Mouse (Mus musculus): Measurements from ENCODE around the gene Lman2. TPM values are rescaled to one million over a fixed set of nuclear protein-coding genes. Genes with fewer than 3 reads are reported as not detected.

Gene Lman2
- polyA plus RNA-seq, 1 experiment from 2014 or later: 89.3 TPM

DNA sequence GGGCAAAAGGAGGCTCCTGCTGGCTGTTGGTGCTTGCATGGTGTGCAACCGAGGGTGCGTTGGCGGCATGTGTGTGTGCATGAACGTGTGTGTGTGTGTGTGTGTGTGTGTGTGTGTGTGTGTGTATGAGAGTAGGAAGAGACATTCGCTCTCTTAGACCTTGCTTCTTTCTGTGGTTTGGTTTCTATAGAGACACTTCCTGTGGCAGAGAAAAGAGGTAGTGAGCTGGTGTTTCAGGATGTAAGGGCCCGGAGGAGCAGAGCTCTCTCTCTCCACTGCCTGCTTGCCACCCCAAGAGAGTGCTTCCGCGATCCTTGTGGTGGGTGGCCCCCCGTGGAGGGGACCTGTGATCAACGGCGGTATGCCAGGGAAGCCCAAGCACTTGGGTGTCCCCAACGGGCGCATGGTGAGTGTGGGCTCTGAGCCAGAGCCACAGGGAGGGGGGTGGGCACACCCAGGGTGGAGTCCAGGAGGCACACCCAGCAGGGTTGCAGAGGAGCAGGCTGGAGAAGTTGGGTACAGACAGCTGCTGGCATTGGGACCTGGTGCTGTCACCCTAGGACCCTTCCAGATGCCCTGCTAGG lies 7.0 kb upstream of the Lman2 start, which contains the start of gene Rgs14:
Gene Rgs14 (plus strand): TSS at position 202 of the 584 bp plus-strand sequence.
- Histone ChIP-seq H3K4me2 (peak within 1 kb of the TSS; percentile 43), H3K4me3 (peak within 1 kb of the TSS; percentile 22; the same call in 1 of the 2 replicates), H3K27ac (0 out of 2 replicates have a peak within 1 kb of the TSS, but pooled peaks have one; percentile 28), H3K27me3 (peaks cover 16% of the 10 kb centered on the region), H3K4me1 (peaks cover 4% of the 10 kb centered on the region; the same call in 1 of the 2 replicates), H3K9ac (peak within 1 kb of the TSS; percentile 52; the same call in 1 of the 2 replicates), H3K9me3 (no peaks in the 10 kb centered on the region), H3K36me3 (no peaks in the 10 kb centered on the region)
- ATAC-seq (ENCODE audit: insufficient number of reproducible peaks, insufficient read depth, low FRiP score, low TSS enrichment, low read depth): no peak
- WGBS: 51% methylated on average over 13 of the region's 13 CpGs

DNA sequence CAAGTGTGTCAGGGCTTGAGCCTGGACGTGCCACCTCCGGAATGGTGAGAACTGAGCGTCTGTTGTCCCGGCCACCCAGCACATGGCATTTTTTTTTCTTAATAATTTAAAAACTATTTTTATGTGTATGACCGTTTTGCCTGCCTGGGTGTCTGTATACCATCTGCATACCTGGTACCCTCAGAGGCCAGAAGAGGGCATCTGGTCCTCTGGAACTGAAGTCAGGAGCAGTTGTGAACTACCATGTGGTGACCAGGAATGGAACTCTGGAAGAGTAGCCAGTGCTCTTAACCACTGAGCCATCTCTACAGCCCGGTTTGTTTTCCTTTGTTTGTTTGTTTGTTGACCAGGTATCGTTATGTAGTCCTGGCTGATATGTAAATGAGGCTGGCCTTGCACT lies 5.8 kb upstream of the Lman2 start:
- WGBS: 77% methylated on average over 7 of the region's 7 CpGs
- no peak for ATAC-seq (ENCODE audit: insufficient number of reproducible peaks, insufficient read depth, low FRiP score, low TSS enrichment, low read depth)
- Histone ChIP-seq H3K27ac (no peak overlapping the region), H3K4me2 (no peak overlapping the region), H3K9me3 (no peaks in the 10 kb centered on the region), H3K27me3 (peaks cover 11% of the 10 kb centered on the region), H3K36me3 (no peaks in the 10 kb centered on the region), H3K4me1 (peaks cover 4% of the 10 kb centered on the region; the same call in 1 of the 2 replicates), H3K9ac (no peak overlapping the region), H3K4me3 (no peak overlapping the region)

DNA sequence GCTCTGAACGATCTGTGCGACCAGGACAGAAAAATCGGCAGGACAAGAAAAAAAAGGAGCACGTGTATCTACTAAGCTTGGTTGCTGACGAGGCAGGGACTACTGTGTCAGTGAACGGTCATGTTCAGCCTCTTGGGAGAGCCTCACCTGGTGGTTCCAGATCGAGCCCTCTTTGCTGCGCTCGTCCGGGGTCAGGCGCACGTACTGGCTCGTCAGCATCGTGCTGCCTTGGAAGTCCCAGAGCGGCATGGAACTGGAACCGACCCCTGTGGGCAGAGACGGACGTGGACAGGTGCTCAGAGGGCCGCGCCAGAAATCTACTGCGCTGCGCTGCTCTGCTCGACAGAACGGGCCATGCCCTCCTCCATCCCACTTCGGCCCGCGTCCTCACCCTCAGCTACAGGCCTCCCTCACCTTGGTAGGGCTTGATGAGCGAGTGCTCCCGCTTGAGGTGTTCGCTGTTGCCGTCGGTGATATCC lies 570 bp downstream of the Lman2 start:
- peaks cover 39% of the 10 kb centered on the region for H3K36me3 ChIP-seq
- peak overlapping the region; percentile 93 for H3K9ac ChIP-seq
- H3K9me3 ChIP-seq: no peaks in the 10 kb centered on the region
- H3K27ac ChIP-seq: peak overlapping the region; percentile 89
- peaks cover 19% of the 10 kb centered on the region for H3K4me1 ChIP-seq
- WGBS: under 1% methylated on average over 32 of the region's 32 CpGs
- peak overlapping the region; percentile 88 for H3K4me2 ChIP-seq
- 0 out of 2 replicates have a peak, but pooled peaks have one; percentile 10 for ATAC-seq (ENCODE audit: insufficient number of reproducible peaks, insufficient read depth, low FRiP score, low TSS enrichment, low read depth)
- peak overlapping the region; percentile 93 for H3K4me3 ChIP-seq
- no peaks in the 10 kb centered on the region for H3K27me3 ChIP-seq

DNA sequence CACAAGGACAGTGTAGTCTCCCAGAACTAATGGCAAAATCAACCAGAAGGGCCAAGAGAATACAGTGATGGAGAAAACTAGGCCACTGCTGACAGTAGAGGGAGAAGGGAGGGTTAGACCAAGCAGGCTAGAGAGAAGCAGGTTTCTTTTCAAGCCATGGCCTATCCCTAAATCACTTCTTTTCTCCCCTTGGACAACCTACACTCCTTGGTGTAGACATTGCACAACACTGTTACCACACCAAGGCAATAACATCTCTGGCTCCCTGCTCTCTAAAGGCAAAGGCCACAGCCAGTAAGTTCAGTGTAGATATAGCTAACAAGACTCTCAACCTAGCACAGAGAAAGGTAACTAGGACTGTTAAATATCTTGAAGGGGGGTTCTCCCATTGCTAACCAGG lies 1.4 kb downstream of the Lman2 start:
- H3K9ac ChIP-seq: peak overlapping the region; percentile 93
- peaks cover 47% of the 10 kb centered on the region for H3K36me3 ChIP-seq
- H3K27me3 ChIP-seq: no peaks in the 10 kb centered on the region
- H3K4me2 ChIP-seq: peak overlapping the region; percentile 88
- ATAC-seq (ENCODE audit: insufficient number of reproducible peaks, insufficient read depth, low FRiP score, low TSS enrichment, low read depth): no peak
- H3K27ac ChIP-seq: no peak overlapping the region
- peak overlapping the region; percentile 93 for H3K4me3 ChIP-seq
- no peaks in the 10 kb centered on the region for H3K9me3 ChIP-seq
- peaks cover 19% of the 10 kb centered on the region for H3K4me1 ChIP-seq

DNA sequence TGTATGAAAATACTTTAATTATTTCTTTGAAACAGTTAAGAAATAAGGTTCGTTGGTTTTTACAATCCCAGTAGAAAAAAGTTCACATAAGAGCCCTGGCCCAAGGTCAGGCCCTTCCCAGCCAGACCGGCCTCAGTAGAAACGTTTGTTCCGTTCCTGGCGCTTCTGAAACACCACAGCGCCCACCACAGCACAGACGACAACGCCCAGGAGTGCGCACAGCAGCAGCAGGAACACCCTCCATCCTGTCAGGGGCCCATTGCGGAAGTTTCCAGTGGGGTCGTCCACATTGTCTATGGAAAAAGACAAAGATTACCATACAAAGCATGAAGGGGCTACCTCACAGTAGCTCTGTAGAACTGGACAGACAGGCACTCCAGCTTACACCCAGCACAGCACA lies 15.8 kb downstream of the Lman2 start:
- no peak overlapping the region for H3K4me2 ChIP-seq
- H3K36me3 ChIP-seq: peaks cover 80% of the 10 kb centered on the region
- H3K4me1 ChIP-seq: no peaks in the 10 kb centered on the region
- H3K9ac ChIP-seq: no peak overlapping the region
- H3K4me3 ChIP-seq: no peak overlapping the region
- 85% methylated on average over 11 of the region's 11 CpGs for WGBS
- no peak overlapping the region for H3K27ac ChIP-seq
- no peaks in the 10 kb centered on the region for H3K27me3 ChIP-seq
- ATAC-seq (ENCODE audit: insufficient number of reproducible peaks, insufficient read depth, low FRiP score, low TSS enrichment, low read depth): no peak
- no peaks in the 10 kb centered on the region for H3K9me3 ChIP-seq

DNA sequence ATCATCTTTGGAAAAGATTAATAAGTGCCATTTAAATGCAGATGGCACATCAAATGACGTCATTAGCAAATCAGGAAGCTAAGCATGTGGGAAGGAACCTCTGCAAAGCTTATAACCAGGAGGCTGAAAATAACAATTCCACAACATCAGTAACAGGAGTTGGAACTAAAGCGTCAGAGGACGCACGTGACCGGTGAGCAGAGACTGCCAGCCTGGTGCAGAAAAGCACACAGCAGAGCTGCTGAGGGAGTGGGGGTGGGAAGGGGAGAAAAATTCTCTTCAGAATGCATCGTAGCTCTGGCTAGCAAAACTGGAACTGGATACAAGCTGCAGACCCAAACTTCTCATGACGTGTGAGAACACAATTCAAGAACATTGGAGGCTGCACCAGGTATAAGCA lies 18.3 kb downstream of the Lman2 start:
- Histone ChIP-seq H3K4me3 (no peak overlapping the region), H3K4me1 (no peaks in the 10 kb centered on the region), H3K36me3 (peaks cover 57% of the 10 kb centered on the region), H3K27me3 (no peaks in the 10 kb centered on the region), H3K9me3 (no peaks in the 10 kb centered on the region), H3K4me2 (no peak overlapping the region), H3K9ac (no peak overlapping the region), H3K27ac (no peak overlapping the region)
- WGBS: 86% methylated on average over 7 of the region's 7 CpGs
- no peak for ATAC-seq (ENCODE audit: insufficient number of reproducible peaks, insufficient read depth, low FRiP score, low TSS enrichment, low read depth)

DNA sequence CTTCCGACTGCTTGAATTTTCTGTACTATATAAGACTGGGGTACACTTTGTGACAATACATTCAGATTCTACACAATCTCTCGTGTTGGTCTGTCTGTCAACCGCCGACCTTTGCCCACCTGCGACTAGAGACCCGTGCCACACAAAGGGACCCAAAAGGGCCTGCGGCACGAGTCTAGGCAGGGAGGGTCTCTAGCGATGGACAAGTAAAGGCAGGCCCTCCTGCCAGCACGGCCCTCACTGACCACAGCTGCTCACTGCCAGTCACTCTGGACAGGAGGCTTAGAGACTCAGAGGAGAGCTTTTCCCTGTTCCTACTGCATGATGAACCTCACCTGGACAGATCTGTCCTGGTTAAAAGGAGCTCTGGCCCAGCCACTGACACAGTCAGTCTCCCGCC lies 20.1 kb downstream of the Lman2 start:
- no peak for ATAC-seq (ENCODE audit: insufficient number of reproducible peaks, insufficient read depth, low FRiP score, low TSS enrichment, low read depth)
- no peaks in the 10 kb centered on the region for H3K4me1 ChIP-seq
- no peak overlapping the region for H3K9ac ChIP-seq
- peaks cover 40% of the 10 kb centered on the region for H3K36me3 ChIP-seq
- H3K27ac ChIP-seq: no peak overlapping the region
- no peaks in the 10 kb centered on the region for H3K27me3 ChIP-seq
- H3K9me3 ChIP-seq: no peaks in the 10 kb centered on the region
- H3K4me2 ChIP-seq: no peak overlapping the region
- WGBS: 45% methylated on average over 11 of the region's 11 CpGs
- no peak overlapping the region for H3K4me3 ChIP-seq

DNA sequence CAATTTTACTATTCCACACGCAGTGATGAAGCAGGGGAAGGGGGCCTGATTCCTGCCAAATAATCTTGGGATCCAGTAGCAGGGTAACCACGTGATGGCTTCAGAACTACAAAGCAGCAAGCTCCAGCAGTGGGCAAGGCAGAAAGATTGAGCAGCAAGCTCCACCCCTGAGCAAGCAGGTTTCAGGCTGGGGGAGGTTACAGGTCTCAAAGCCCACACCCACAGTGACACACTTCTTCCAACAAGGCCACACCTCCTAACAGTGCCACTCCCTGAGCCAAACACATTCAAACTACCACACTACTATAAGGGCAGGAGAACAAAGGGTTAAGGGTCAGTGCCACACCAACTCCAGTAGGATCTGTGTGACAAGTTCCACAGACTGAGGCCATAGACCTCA lies 23.3 kb downstream of the Lman2 start:
- H3K27me3 ChIP-seq: no peaks in the 10 kb centered on the region
- H3K36me3 ChIP-seq: peaks cover 8% of the 10 kb centered on the region
- H3K9ac ChIP-seq: no peak overlapping the region
- no peaks in the 10 kb centered on the region for H3K9me3 ChIP-seq
- no peak overlapping the region for H3K27ac ChIP-seq
- no peak overlapping the region for H3K4me3 ChIP-seq
- H3K4me1 ChIP-seq: no peaks in the 10 kb centered on the region
- H3K4me2 ChIP-seq: no peak overlapping the region
- ATAC-seq (ENCODE audit: insufficient number of reproducible peaks, insufficient read depth, low FRiP score, low TSS enrichment, low read depth): no peak
- WGBS: 39% methylated on average over 2 of the region's 2 CpGs

DNA sequence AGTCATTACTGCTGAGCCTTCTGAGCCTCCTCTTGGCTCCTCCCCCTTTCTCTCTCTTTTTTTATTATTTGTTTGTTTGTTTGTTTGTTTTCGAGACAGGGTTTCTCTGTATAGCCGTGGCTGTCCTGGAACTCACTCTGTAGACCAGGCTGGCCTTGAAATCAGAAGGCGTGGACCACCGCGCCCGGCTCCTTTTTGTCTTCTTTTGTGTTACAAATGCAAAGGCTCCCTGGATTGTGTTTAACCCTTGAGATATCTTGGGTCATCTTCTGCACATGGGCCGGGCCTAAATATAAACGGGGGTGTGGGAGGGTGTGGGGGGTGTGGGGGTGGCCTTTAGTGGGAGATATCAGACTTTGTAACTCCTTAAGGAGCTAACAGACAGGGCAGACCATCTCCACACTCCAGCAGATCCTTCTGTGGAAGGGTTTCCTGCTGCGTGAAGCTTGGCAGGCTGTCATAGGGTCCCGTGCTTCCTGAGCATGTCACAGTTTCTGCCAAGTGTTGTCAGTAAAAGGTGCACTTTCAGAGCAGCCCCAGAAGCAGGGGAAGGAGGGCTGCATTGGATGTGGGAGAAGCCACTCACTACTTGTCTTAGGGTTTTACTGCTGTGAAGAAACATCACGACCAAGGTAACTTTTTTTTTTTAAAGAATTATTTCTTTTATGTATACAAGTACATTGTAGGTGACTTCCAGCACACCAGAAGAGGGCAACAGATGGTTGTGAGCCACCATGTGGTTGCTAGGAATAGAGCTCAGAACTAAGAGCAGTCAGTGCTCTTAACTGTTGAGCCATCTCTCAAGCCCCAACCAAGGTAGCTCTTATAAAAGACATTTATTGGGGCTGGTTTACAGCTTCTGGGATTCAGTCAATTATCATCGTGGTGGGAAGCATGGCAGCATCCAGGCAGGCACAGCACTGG lies 24.2 kb downstream of the Lman2 start:
- Histone ChIP-seq H3K27ac (no peak overlapping the region), H3K4me3 (no peak overlapping the region), H3K36me3 (no peaks in the 10 kb centered on the region), H3K9me3 (no peaks in the 10 kb centered on the region), H3K4me2 (no peak overlapping the region), H3K27me3 (no peaks in the 10 kb centered on the region), H3K4me1 (no peaks in the 10 kb centered on the region), H3K9ac (no peak overlapping the region)
- no peak for ATAC-seq (ENCODE audit: insufficient number of reproducible peaks, insufficient read depth, low FRiP score, low TSS enrichment, low read depth)
- WGBS: 79% methylated on average over 12 of the region's 12 CpGs

DNA sequence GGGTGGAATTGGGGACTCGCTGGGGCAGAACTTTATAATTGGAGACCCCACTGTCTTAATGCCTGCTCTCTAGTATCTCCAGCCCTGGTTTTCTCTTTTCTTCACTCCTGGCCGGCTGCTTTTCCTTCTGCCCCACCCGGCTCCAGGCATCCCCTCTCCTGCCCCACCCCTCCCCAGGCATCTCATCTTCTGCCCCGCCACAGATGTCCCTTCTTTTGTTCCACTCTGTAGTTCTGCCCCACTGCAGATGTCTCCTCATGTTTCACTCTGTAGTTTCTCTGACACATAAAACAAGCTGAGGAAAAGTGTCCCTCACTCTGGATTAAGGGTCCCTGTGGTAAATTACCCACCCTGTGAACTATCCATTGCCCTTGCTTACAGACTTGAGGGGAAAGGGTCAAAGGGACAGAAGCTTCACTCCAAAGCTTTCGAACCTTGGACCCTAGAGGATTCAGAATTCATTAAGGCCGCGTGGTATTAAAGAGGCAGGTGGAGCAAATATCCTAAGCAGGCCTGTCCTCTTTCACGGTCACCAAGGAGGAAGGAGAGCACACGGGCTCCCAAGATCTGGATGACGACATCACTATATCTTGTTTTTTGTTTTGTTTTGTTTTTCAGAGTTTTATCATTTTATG lies 25.1 kb downstream of the Lman2 start:
- Histone ChIP-seq H3K9ac (no peak overlapping the region), H3K36me3 (no peaks in the 10 kb centered on the region), H3K27me3 (no peaks in the 10 kb centered on the region), H3K27ac (no peak overlapping the region), H3K9me3 (no peaks in the 10 kb centered on the region), H3K4me2 (no peak overlapping the region), H3K4me3 (no peak overlapping the region), H3K4me1 (no peaks in the 10 kb centered on the region)
- WGBS: 61% methylated on average over 10 of the region's 10 CpGs
- ATAC-seq (ENCODE audit: insufficient number of reproducible peaks, insufficient read depth, low FRiP score, low TSS enrichment, low read depth): no peak

DNA sequence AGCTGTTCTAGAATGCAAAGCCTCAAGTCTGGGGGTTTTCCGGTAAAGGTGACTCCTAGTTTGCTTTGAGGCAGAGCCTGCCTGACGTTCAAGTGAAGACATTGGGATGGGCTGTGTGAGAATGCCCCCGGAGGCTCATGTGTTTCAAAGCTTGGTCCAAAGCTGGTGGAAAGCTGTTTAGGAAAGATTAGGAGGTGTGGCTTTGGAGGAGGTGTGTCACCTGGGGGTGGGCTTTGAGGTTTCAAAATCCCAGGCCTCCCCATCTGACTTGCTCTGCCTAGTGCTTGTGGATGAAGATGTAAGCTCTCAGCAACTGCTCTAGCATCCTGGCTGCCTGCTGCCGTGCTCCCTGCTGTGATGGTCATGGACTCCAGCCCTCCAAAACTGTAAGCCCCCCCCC lies 26.9 kb downstream of the Lman2 start:
- WGBS: 73% methylated on average over 4 of the region's 4 CpGs
- Histone ChIP-seq H3K9me3 (no peaks in the 10 kb centered on the region), H3K36me3 (no peaks in the 10 kb centered on the region), H3K4me3 (no peak overlapping the region), H3K4me2 (no peak overlapping the region), H3K4me1 (peaks cover 5% of the 10 kb centered on the region), H3K9ac (no peak overlapping the region), H3K27ac (no peak overlapping the region), H3K27me3 (no peaks in the 10 kb centered on the region)
- no peak for ATAC-seq (ENCODE audit: insufficient number of reproducible peaks, insufficient read depth, low FRiP score, low TSS enrichment, low read depth)

Measured in embryonic facial prominence, embryonic 13.5 days (tissue).